Mouse (Mus musculus) lung, postnatal 0 days (tissue): ENCODE results near the gene Ccdc3. TPM values are rescaled to one million over a fixed set of nuclear protein-coding genes. Genes with fewer than 3 reads are reported as not detected.

Experiments
- ATAC-seq: fragments of 200-750 bp; cut with Nextera tagmentation; 2 replicates; pipeline ENCODE4 v1.8.0; 2017; ENCODE audit warnings: moderate library complexity
- DNase-seq: peaks from one replicate; pipeline ENCODE4 v3.0.0-alpha.2; 2016; ENCODE audit warnings: low spot score
- H3K27ac ChIP-seq: fragments of 300-500 bp; sonication (generic); 2 replicates; pipeline ENCODE4 v1.5.1; 2014; ENCODE audit warnings: antibody characterized with exemption, mild to moderate bottlenecking, low read length, mixed read lengths
- H3K27me3 ChIP-seq: fragments of 300-500 bp; sonication (generic); replicated peaks from 2 replicates; pipeline ENCODE4 v1.6.1; 2014; ENCODE audit warnings: low read length, mixed read lengths; ENCODE audit not compliant: insufficient read depth
- H3K36me3 ChIP-seq: fragments of 300-500 bp; sonication (generic); 2 replicates; pipeline ENCODE4 v1.6.1; 2014; ENCODE audit warnings: low read length, mixed read lengths; ENCODE audit not compliant: insufficient read depth
- H3K4me1 ChIP-seq: fragments of 300-500 bp; sonication (generic); 2 replicates; pipeline ENCODE4 v1.6.1; 2014; ENCODE audit warnings: antibody characterized with exemption, low read depth, low read length, mixed read lengths; ENCODE audit not compliant: insufficient read depth
- H3K4me2 ChIP-seq: fragments of 300-500 bp; sonication (generic); replicated peaks from 2 replicates; pipeline ENCODE4 v1.6.1; 2014; ENCODE audit warnings: low read depth, mild to moderate bottlenecking, low read length, moderate library complexity, mixed read lengths
- H3K4me3 ChIP-seq: fragments of 300-500 bp; sonication (generic); 2 replicates; pipeline ENCODE4 v1.5.1; 2014; ENCODE audit warnings: low read depth, low read length
- H3K9ac ChIP-seq: fragments of 300-500 bp; sonication (generic); replicated peaks from 2 replicates; pipeline ENCODE4 v1.6.1; 2014; ENCODE audit warnings: low read depth, mild to moderate bottlenecking
- H3K9me3 ChIP-seq: fragments of 300-500 bp; sonication (generic); 2 replicates; pipeline ENCODE4 v1.6.1; 2016; ENCODE audit warnings: low read length, mixed read lengths
- CTCF ChIP-seq: IDR thresholded peaks from 2 replicates; pipeline ENCODE4 v1.5.1; 2016; ENCODE audit warnings: antibody characterized with exemption, mild to moderate bottlenecking
- EP300 ChIP-seq: IDR thresholded peaks from 2 replicates; pipeline ENCODE4 v1.6.1; 2016; ENCODE audit warnings: antibody characterized with exemption, mild to moderate bottlenecking, control low read depth
- WGBS: fragments of 180-500 bp; shearing (Covaris S2); extraction: QIAGEN DNeasy Blood & Tissue Kit; methylation state at CpG from one replicate; pipeline ENCODE4 v1.1.7; 2014; 5-methylcytosine and 5-hydroxymethylcytosine counted together
- polyA plus RNA-seq: library from polyadenylated mRNA; unstranded; fragments of >200 nt; fragmentation: Nextera tagmentation; extraction: Ambion mirVana; gene quantifications from 2 replicates; pipeline ENCODE4 v1.2.1, GENCODE M21; 2015

Ccdc3 gene
- polyA plus RNA-seq, 1 experiment from 2014 or later, result 6.5 TPM

- Histone ChIP-seq H3K4me2 (no peak overlapping the region), H3K27ac (no peak overlapping the region), H3K4me3 (no peak overlapping the region), H3K9ac (no peak overlapping the region), H3K27me3 (no peaks in the 10 kb centered on the region), H3K36me3 (no peaks in the 10 kb centered on the region), H3K4me1 (no peaks in the 10 kb centered on the region), H3K9me3 (no peaks in the 10 kb centered on the region)
- WGBS, result 49% methylated on average over 2 of the region's 2 CpGs
- no peak for TF ChIP-seq CTCF
- TF ChIP-seq EP300, result no peak
- ATAC-seq (peak; percentile 55), DNase-seq (peak; percentile 51)
Measured at GRCm38 (mm10) chr2:5147907-5148306, 10.3 kb downstream of the Ccdc3 start.

- DNase-seq, result no peak
- Histone ChIP-seq H3K4me1 (no peaks in the 10 kb centered on the region), H3K9me3 (no peaks in the 10 kb centered on the region), H3K4me2 (no peak overlapping the region), H3K27me3 (no peaks in the 10 kb centered on the region), H3K9ac (no peak overlapping the region), H3K4me3 (no peak overlapping the region), H3K36me3 (no peaks in the 10 kb centered on the region), H3K27ac (no peak overlapping the region)
- 87% methylated on average over 5 of the region's 5 CpGs for WGBS
- no peak for ATAC-seq
- no peak for TF ChIP-seq CTCF
- TF ChIP-seq EP300, result no peak
Measured at GRCm38 (mm10) chr2:5154711-5155110, 17.1 kb downstream of the Ccdc3 start.

GRCm38 (mm10) chr2:5160236-5160848, 22.8 kb downstream of the Ccdc3 start:
- Histone ChIP-seq H3K36me3 (no peaks in the 10 kb centered on the region), H3K27ac (no peak overlapping the region), H3K27me3 (no peaks in the 10 kb centered on the region), H3K9me3 (no peaks in the 10 kb centered on the region), H3K4me2 (no peak overlapping the region), H3K9ac (no peak overlapping the region), H3K4me3 (no peak overlapping the region), H3K4me1 (no peaks in the 10 kb centered on the region)
- 84% methylated on average over 11 of the region's 11 CpGs for WGBS
- no peak for ATAC-seq
- no peak for DNase-seq
- TF ChIP-seq EP300 (no peak), CTCF (no peak)

DNA sequence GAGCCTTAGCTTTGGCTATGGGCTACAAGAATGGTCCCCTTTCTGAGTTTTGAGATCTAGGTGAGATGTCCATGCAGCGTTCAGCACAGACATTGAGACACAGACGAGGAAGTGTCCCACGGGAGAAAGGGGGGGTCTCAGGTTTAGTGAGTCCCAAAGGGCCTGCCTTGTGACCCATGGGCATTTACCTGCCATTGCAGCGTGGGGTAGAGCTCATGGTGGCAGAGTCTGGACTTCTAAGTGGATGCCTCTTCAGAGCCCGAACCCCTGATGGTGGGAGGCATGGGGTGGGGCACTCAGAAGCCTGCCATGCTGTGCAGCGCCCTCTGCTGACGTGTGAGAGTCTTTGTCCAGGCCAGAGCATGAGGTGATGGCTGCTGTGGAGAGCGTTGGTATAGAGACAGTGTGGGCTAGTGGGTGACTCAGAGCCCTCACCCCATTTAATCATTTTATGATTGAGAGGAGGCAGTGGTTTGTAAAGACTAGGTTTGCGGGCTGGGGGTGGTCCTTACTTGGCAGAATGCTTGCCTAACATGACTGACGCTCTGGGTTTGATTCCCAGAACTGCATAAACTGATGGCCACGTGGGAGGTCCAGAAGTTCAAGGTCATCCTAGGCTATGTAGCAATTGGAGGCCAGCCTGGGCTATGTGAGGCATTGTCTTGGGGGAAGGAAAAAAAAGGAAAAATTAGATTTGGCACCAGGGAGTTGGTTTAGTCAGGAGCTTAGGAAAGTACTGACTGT, 23.6 kb downstream of the Ccdc3 start:
- Histone ChIP-seq H3K9ac (no peak overlapping the region), H3K27me3 (no peaks in the 10 kb centered on the region), H3K36me3 (no peaks in the 10 kb centered on the region), H3K27ac (no peak overlapping the region), H3K4me2 (no peak overlapping the region), H3K4me1 (no peaks in the 10 kb centered on the region), H3K9me3 (no peaks in the 10 kb centered on the region), H3K4me3 (no peak overlapping the region)
- DNase-seq, result no peak
- no peak for ATAC-seq
- TF ChIP-seq EP300, result no peak
- peak; percentile 56 for TF ChIP-seq CTCF
- WGBS, result 63% methylated on average over 11 of the region's 11 CpGs

DNA sequence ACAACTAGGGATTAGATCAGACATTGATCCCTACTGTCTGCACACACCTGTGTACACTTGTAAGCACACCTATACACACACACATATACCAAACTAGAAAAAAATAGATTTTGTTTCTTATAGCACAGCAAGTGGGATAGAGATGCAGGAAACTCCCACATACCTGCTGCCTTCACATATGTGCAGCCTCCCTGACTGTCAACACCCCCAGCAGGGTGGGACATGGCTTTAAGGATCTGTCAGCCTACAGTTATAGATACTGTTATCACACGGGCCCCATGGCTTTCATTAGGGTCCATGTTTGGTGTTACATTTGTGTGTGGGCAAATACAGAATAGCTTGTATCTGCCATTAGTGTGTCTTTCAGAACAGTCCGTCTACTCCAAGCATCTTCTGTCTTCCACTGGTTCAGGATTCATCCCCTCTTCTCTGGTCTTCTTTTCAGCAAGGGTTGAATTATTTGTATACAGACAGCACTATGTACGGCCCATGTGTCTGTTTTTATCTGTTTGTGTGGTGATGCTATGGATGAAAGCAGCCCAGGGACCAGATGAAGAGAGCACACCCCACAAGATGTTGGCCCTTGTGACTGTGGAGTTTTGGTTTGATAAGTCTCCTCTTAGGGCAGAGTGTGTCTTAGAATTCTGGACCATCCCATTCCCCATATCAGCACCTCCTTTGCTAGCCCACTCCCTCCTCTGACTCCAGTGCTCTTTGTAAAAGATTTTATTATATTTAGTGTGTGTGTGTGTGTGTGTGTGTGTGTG, 24.5 kb downstream of the Ccdc3 start:
- H3K4me3 ChIP-seq, result no peak overlapping the region
- no peak overlapping the region for H3K4me2 ChIP-seq
- no peak for ATAC-seq
- no peaks in the 10 kb centered on the region for H3K4me1 ChIP-seq
- no peaks in the 10 kb centered on the region for H3K9me3 ChIP-seq
- 65% methylated on average over 3 of the region's 3 CpGs for whole genome bisulfite sequencing
- H3K9ac ChIP-seq, result no peak overlapping the region
- no peaks in the 10 kb centered on the region for H3K36me3 ChIP-seq
- no peak overlapping the region for H3K27ac ChIP-seq
- H3K27me3 ChIP-seq, result no peaks in the 10 kb centered on the region
- TF ChIP-seq CTCF, result no peak
- TF ChIP-seq EP300, result no peak
- no peak for DNase-seq

GRCm38 (mm10) chr2:5162756-5163155, 25.2 kb downstream of the Ccdc3 start:
- TF ChIP-seq CTCF (no peak), EP300 (no peak)
- Histone ChIP-seq H3K27me3 (no peaks in the 10 kb centered on the region), H3K9me3 (no peaks in the 10 kb centered on the region), H3K9ac (no peak overlapping the region), H3K4me1 (no peaks in the 10 kb centered on the region), H3K4me3 (no peak overlapping the region), H3K27ac (no peak overlapping the region), H3K4me2 (no peak overlapping the region), H3K36me3 (no peaks in the 10 kb centered on the region)
- 58% methylated on average over 5 of the region's 5 CpGs for WGBS
- DNase-seq (no peak), ATAC-seq (no peak)
